Mouse (Mus musculus) limb, embryonic 12.5 days (tissue): ENCODE results near the gene Abca7. TPM values are rescaled to one million over a fixed set of nuclear protein-coding genes. Genes with fewer than 3 reads are reported as not detected.

Experiments used
- ATAC-seq: fragments of 200-750 bp; cut with Nextera tagmentation; 2 replicates; pipeline ENCODE4 v1.8.0; 2017; ENCODE audit warnings: low read depth, moderate TSS enrichment; ENCODE audit not compliant: insufficient number of reproducible peaks, insufficient read depth, low FRiP score, low TSS enrichment
- H3K27ac ChIP-seq: fragments of 300-500 bp; sonication (generic); 2 replicates; pipeline ENCODE4 v1.5.1; 2016; ENCODE audit warnings: mild to moderate bottlenecking, moderate library complexity
- H3K27me3 ChIP-seq: fragments of 300-500 bp; sonication (generic); 2 replicates; pipeline ENCODE4 v1.6.1; 2016; ENCODE audit warnings: mild to moderate bottlenecking, moderate library complexity
- H3K36me3 ChIP-seq: fragments of 300-500 bp; sonication (generic); 2 replicates; pipeline ENCODE4 v1.6.1; 2016; ENCODE audit warnings: mild to moderate bottlenecking, moderate library complexity
- H3K4me1 ChIP-seq: fragments of 300-500 bp; sonication (generic); replicated peaks from 2 replicates; pipeline ENCODE4 v1.6.1; 2016
- H3K4me2 ChIP-seq: fragments of 300-500 bp; sonication (generic); 2 replicates; pipeline ENCODE4 v1.6.1; 2016; ENCODE audit warnings: mild to moderate bottlenecking, moderate library complexity
- H3K4me3 ChIP-seq: fragments of 300-500 bp; sonication (generic); replicated peaks from 2 replicates; pipeline ENCODE4 v1.5.1; 2016; ENCODE audit warnings: mild to moderate bottlenecking
- H3K9ac ChIP-seq: fragments of 300-500 bp; sonication (generic); replicated peaks from 2 replicates; pipeline ENCODE4 v1.6.1; 2016; ENCODE audit warnings: mild to moderate bottlenecking, moderate library complexity
- H3K9me3 ChIP-seq: fragments of 300-500 bp; sonication (generic); 2 replicates; pipeline ENCODE4 v1.6.1; 2016; ENCODE audit warnings: mild to moderate bottlenecking, moderate library complexity
- WGBS: fragments of 180-500 bp; shearing (Covaris S2); methylation state at CpG from one replicate; pipeline ENCODE4 v1.1.7; 2016; 5-methylcytosine and 5-hydroxymethylcytosine counted together
- polyA plus RNA-seq: library from polyadenylated mRNA; unstranded; fragments of >200 nt; fragmentation: Nextera tagmentation; extraction: Ambion mirVana; gene quantifications from 2 replicates; pipeline ENCODE4 v1.2.1, GENCODE M21; 2016

Gene Abca7
- polyA plus RNA-seq, 1 experiment from 2014 or later: 2.1 TPM

DNA sequence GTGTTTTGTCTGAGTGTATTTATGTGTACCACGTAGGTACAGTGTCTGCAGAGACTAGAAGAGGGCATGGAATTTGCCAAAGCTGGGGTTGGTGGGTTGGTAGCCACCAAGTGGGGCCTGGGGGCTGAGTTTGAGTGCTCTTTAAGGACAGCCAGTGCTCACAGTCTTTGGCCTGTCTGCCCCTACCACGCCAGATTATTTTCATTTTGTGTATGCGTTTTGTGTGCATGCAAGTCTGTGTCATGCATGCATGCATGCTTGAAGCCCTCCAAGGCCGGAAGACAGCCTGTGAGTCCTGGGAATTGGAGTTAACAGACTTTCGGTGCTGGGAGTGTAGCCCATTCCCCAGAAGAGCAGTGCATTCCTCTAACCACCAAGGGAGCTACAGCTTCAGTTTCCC lies 59.1 kb downstream of the Abca7 start:
- WGBS: 83% methylated on average over 5 of the region's 5 CpGs
- H3K27me3 ChIP-seq: no peaks in the 10 kb centered on the region
- H3K4me3 ChIP-seq: peak overlapping the region; percentile 89; the same call in 1 of the 2 replicates
- H3K4me1 ChIP-seq: peaks cover 18% of the 10 kb centered on the region
- H3K9ac ChIP-seq: no peak overlapping the region; the same call in 1 of the 2 replicates
- H3K27ac ChIP-seq: no peak overlapping the region
- peaks cover 53% of the 10 kb centered on the region for H3K36me3 ChIP-seq
- no peak for ATAC-seq
- H3K9me3 ChIP-seq: no peaks in the 10 kb centered on the region
- peak overlapping the region; percentile 77 for H3K4me2 ChIP-seq

DNA sequence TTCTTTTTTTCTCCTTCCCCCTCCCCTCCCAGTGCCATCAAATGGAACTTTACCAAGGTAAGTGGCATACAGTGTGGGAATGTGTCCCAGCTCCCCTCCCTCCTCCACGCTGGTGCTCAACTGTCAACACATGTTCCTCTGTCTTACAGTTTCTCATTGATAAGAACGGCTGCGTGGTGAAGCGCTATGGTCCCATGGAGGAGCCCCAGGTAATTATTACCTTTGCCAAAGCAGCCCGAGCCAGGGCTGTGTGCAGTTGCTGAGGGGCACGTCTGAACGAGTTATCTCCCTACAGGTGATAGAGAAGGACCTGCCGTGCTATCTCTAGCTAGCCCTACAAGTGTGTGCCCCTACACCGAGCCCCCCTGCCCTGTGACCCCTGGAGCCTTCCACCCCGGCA lies 59.6 kb downstream of the Abca7 start:
- H3K36me3 ChIP-seq: peaks cover 58% of the 10 kb centered on the region
- no peak overlapping the region for H3K27ac ChIP-seq
- no peak overlapping the region for H3K4me3 ChIP-seq
- H3K27me3 ChIP-seq: no peaks in the 10 kb centered on the region
- 85% methylated on average over 10 of the region's 10 CpGs for WGBS
- 0 out of 2 replicates have a peak overlapping the region, but pooled peaks have one; percentile 77 for H3K4me2 ChIP-seq
- H3K4me1 ChIP-seq: peaks cover 18% of the 10 kb centered on the region
- no peaks in the 10 kb centered on the region for H3K9me3 ChIP-seq
- no peak for ATAC-seq
- H3K9ac ChIP-seq: no peak overlapping the region; the same call in 1 of the 2 replicates

DNA sequence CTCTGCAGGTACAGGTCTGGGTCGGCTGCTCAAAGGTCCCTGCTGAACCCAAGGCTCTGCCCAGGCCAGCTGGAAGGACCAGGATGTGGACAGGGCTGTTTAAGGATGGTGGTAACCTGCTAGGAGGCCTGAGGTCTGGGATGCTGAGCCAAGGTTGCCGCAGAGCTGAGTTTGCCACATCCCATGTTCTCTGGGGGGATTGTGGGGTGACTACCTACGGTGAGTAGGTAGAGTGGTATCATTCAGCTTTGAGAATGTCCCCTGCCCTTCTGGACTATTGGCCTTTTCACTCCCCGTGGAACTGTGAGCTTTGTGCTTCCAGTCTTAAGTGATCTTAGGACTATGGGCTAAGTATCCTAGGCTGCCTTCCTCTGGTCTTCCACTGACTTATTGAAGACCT lies 60.2 kb downstream of the Abca7 start:
- Histone ChIP-seq H3K4me1 (peaks cover 16% of the 10 kb centered on the region), H3K9ac (no peak overlapping the region), H3K27ac (no peak overlapping the region), H3K27me3 (no peaks in the 10 kb centered on the region), H3K4me3 (no peak overlapping the region), H3K4me2 (no peak overlapping the region), H3K9me3 (no peaks in the 10 kb centered on the region), H3K36me3 (peaks cover 64% of the 10 kb centered on the region)
- 90% methylated on average over 4 of the region's 4 CpGs for WGBS
- ATAC-seq: no peak

DNA sequence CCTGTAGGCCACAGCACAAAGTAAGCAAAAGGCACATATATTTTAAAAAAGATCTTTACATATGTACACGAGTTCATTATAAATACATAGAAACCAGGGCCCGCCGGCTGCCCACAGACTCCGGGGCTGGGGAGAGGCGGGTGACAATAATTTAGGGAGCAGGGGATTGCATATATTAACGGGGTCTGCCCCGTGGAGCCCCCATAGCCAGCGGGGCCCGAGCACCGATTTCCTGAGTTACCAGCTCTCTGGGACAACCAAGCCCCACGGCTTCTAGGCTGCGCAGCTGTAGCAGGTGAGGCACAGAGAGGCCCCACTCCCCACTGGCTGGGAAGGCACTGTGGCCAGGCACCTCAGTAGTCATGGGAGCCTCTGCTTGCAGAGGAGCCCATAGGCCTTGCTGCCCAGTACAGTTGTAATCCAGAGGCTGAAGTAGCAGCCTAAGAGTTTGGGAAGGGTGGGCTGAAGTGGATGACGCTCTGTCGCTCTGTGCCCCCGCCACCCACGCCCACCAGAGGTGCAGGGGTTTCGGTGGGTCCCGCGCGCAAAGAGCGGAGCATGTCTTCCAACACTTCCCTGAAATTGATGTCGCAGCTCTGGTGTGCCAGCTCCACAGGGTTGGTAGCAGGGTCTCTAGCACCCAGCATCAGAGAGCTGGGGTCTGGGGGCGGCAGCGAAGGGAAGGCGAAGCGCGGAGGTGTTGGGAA lies 60.8 kb downstream of the Abca7 start:
- WGBS: 92% methylated on average over 27 of the region's 27 CpGs
- H3K27ac ChIP-seq: no peak overlapping the region

DNA sequence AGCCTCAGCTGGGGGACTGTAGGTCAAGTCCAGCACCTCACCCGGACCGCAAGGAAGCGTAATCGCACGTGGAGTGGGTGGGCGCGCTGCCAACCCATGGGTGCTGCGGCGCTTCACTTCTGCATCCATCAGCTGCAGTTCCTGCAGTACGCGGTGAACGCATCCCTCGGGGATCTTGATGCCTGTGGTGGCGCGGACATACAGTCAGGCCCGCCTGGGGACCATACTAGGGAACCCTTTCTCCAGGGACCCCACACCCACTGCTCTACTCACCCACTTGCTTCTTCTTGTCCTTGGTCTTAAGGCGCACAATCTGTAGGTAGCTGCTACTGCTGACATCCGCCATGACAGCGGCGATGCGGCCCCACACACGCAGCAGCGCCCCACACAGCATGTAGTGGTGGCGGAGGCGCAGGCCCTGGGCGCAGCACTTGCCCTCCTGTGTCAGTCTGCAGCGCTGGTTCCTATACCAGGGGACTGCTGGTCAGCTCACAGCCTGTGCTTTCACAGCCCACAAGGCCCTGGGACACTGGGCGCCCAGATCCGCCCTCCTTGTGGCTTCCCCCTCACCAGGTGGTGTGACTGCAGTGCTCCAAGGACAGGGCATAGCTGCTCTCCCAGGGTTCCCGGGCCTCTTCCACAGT lies 61.5 kb downstream of the Abca7 start:
- Histone ChIP-seq H3K4me1 (peaks cover 16% of the 10 kb centered on the region), H3K27ac (no peak overlapping the region), H3K4me2 (no peak overlapping the region), H3K9me3 (no peaks in the 10 kb centered on the region), H3K9ac (no peak overlapping the region; the same call in 1 of the 2 replicates), H3K4me3 (no peak overlapping the region), H3K27me3 (no peaks in the 10 kb centered on the region), H3K36me3 (peaks cover 77% of the 10 kb centered on the region)
- no peak for ATAC-seq
- WGBS: 79% methylated on average over 30 of the region's 30 CpGs

More for the DNA sequence above, 60.8 kb downstream of the Abca7 start:
- Histone ChIP-seq H3K27me3 (no peaks in the 10 kb centered on the region), H3K4me3 (no peak overlapping the region), H3K4me2 (no peak overlapping the region), H3K9ac (no peak overlapping the region), H3K36me3 (peaks cover 70% of the 10 kb centered on the region), H3K4me1 (peaks cover 16% of the 10 kb centered on the region), H3K9me3 (no peaks in the 10 kb centered on the region)
- no peak for ATAC-seq

DNA sequence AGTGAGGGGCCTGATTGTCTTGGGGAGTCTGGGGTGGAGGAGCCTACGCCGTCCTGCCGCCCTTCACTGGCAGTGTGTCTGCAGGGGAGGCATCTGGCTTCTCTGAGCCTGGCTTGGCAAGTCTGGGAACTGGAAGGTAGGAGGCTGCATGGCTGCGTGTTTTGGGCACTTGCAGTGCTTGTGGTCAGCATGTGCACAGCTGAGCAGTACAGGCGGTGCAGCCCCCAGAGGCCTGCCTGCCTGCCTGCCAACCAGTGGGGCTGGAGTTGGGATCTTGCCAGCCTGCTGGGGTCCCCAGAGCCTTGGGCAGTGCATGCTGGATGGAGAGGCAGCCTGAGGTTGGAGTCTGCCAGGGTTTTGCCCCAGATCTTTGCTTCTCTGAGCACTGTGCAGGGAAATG lies 66.8 kb downstream of the Abca7 start:
- H3K36me3 ChIP-seq: peaks cover 83% of the 10 kb centered on the region
- no peak for ATAC-seq
- WGBS: 93% methylated on average over 5 of the region's 5 CpGs
- H3K27ac ChIP-seq: no peak overlapping the region
- H3K9me3 ChIP-seq: no peaks in the 10 kb centered on the region
- no peaks in the 10 kb centered on the region for H3K27me3 ChIP-seq
- H3K4me3 ChIP-seq: no peak overlapping the region
- no peaks in the 10 kb centered on the region for H3K4me1 ChIP-seq
- H3K9ac ChIP-seq: no peak overlapping the region
- no peak overlapping the region for H3K4me2 ChIP-seq

DNA sequence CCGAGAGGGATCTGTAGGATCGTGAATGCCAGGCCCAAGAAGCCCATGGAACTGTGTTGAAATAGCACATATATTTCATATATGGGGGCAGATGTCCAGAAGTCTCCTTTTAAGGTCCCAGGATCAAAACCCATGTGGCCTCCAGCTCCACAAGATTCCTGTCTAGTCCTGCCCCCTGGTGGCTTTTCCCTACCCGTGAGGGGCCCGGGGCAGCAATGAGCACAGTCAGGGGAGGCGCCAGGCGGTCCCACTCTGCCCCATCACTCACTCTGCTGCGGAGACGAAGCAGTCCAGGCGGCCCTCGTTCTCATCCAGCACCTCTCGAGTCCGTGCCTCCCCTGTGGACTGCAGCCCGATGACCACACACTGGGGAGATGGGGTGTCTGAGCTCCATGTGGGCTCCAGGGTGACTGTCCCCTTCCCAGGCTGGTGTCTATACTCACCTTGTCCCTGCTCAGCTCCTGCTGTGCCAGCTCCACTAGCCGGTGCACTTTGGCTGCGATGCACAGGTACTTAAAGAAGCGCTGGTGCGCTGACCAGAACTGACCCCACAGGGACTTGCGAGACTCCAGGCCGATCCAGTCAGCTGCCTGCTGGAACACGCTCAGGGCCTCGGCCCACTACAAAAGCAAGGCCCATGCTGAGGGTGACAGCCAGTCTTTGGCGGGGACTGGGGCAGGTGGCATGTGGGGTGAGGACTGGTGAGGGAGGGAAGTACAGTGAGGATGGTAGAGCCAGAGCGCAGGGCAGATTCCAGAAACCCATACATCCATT lies 67.8 kb downstream of the Abca7 start:
- no peaks in the 10 kb centered on the region for H3K27me3 ChIP-seq
- H3K36me3 ChIP-seq: peaks cover 73% of the 10 kb centered on the region
- no peaks in the 10 kb centered on the region for H3K4me1 ChIP-seq
- no peaks in the 10 kb centered on the region for H3K9me3 ChIP-seq
- H3K4me2 ChIP-seq: no peak overlapping the region
- 70% methylated on average over 23 of the region's 23 CpGs for WGBS
- H3K9ac ChIP-seq: no peak overlapping the region
- H3K27ac ChIP-seq: no peak overlapping the region
- no peak overlapping the region for H3K4me3 ChIP-seq
- no peak for ATAC-seq

Other genes starting within 250 kb of the Abca7 start
- gene Polrmt, start 249.9 kb upstream of the Abca7 start, polyA plus RNA-seq: 54.0 and 54.1 TPM in 2 replicates
- 0.24 and 0.60 TPM in 2 replicates for gene Fgf22, start 241.4 kb upstream of the Abca7 start, polyA plus RNA-seq
- gene Rnf126, start 229.5 kb upstream of the Abca7 start, polyA plus RNA-seq: 108 and 113 TPM in 2 replicates
- gene Fstl3, start 219.2 kb upstream of the Abca7 start, polyA plus RNA-seq: 3.0 and 4.0 TPM in 2 replicates
- gene Prss57, start 205.5 kb upstream of the Abca7 start, polyA plus RNA-seq: not detected in 2 replicates
- 121 TPM in 2 replicates for gene Palm, start 202.9 kb upstream of the Abca7 start, polyA plus RNA-seq
- 0.28 and 0.67 TPM in 2 replicates for gene Misp, start 175.5 kb upstream of the Abca7 start, polyA plus RNA-seq
- gene Ptbp1, start 142.1 kb upstream of the Abca7 start, polyA plus RNA-seq: 373 and 403 TPM in 2 replicates
- gene Prtn3, start 122.0 kb upstream of the Abca7 start, polyA plus RNA-seq: 15.1 and 15.3 TPM in 2 replicates
- 157 and 162 TPM in 2 replicates for gene Plppr3, start 121.9 kb upstream of the Abca7 start, polyA plus RNA-seq
- gene Elane, start 110.2 kb upstream of the Abca7 start, polyA plus RNA-seq: not detected in 2 replicates
- not detected in 2 replicates for gene Cfd, start 105.6 kb upstream of the Abca7 start, polyA plus RNA-seq
- gene Med16, start 87.6 kb upstream of the Abca7 start, polyA plus RNA-seq: 50.8 and 53.7 TPM in 2 replicates
- 5.5 and 21.1 TPM in 2 replicates for gene Gm26602, start 85.6 kb upstream of the Abca7 start, polyA plus RNA-seq
- gene Kiss1r, start 79.5 kb upstream of the Abca7 start, polyA plus RNA-seq: 1.1 and 1.2 TPM in 2 replicates
- 149 and 161 TPM in 2 replicates for gene R3hdm4, start 75.3 kb upstream of the Abca7 start, polyA plus RNA-seq
- 8.4 and 8.6 TPM in 2 replicates for gene Arid3a, start 69.5 kb upstream of the Abca7 start, polyA plus RNA-seq
- gene Wdr18, start 36.3 kb upstream of the Abca7 start, polyA plus RNA-seq: 120 and 122 TPM in 2 replicates
- 0.54 and 0.68 TPM in 2 replicates for gene Grin3b, start 25.8 kb upstream of the Abca7 start, polyA plus RNA-seq
- gene Tmem259, start 12.2 kb upstream of the Abca7 start, polyA plus RNA-seq: 20.7 and 22.5 TPM in 2 replicates
- gene Cnn2, start 7.9 kb upstream of the Abca7 start, polyA plus RNA-seq: 216 and 240 TPM in 2 replicates
- 12.5 and 12.6 TPM in 2 replicates for gene Arhgap45, start 20.2 kb downstream of the Abca7 start, polyA plus RNA-seq
- gene Polr2e, start 43.3 kb downstream of the Abca7 start, polyA plus RNA-seq: 241 and 251 TPM in 2 replicates
- 463 and 494 TPM in 2 replicates for gene Gpx4, start 50.7 kb downstream of the Abca7 start, polyA plus RNA-seq
- gene Sbno2, start 109.1 kb downstream of the Abca7 start, polyA plus RNA-seq: 13.9 and 14.4 TPM in 2 replicates
- gene Stk11, start 119.3 kb downstream of the Abca7 start, polyA plus RNA-seq: 16.1 and 18.1 TPM in 2 replicates
- 460 and 465 TPM in 2 replicates for gene Atp5d, start 142.1 kb downstream of the Abca7 start, polyA plus RNA-seq
- gene Cbarp, start 144.3 kb downstream of the Abca7 start, polyA plus RNA-seq: 4.9 and 5.6 TPM in 2 replicates
- gene Midn, start 151.8 kb downstream of the Abca7 start, polyA plus RNA-seq: 30.6 and 38.0 TPM in 2 replicates
- 166 and 175 TPM in 2 replicates for gene Cirbp, start 169.5 kb downstream of the Abca7 start, polyA plus RNA-seq
- 9.1 and 9.5 TPM in 2 replicates for gene 1600002K03Rik, start 176.4 kb downstream of the Abca7 start, polyA plus RNA-seq
- 60.3 and 62.2 TPM in 2 replicates for gene Efna2, start 183.0 kb downstream of the Abca7 start, polyA plus RNA-seq
- 103 and 112 TPM in 2 replicates for gene Mum1, start 229.9 kb downstream of the Abca7 start, polyA plus RNA-seq